Mouse (Mus musculus): Measurements from ENCODE around the gene Tnmd.
A peak's percentile ranks its signal among the peaks of the same experiment; 100 is the strongest.

Gene Tnmd

GRCm38 (mm10) chrX:133850680-133851079 is at the start of gene Tnmd:
Gene Tnmd (plus strand): TSS chrX:133850980.
- no peak for DNase-seq

DNA sequence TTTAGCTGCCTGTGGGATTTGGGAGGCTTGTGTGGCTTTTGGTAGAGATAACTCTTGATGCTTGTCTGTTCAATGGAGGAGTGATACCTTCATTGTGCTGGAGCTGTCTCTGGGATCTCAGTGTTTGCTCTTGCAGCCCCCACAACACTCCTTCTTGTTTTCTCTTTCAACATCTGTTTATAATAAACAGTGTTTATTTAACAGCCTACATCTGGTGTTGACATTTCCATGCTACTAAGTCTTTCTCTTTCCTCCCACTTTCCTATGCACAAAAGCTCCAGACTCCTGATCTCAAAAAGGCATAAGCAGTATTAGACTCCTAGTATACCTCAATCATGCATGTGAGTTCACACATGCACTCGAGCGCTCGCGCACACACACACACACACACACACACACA is 2.9 kb downstream of the Tnmd start:
- DNase-seq, result no peak

DNA sequence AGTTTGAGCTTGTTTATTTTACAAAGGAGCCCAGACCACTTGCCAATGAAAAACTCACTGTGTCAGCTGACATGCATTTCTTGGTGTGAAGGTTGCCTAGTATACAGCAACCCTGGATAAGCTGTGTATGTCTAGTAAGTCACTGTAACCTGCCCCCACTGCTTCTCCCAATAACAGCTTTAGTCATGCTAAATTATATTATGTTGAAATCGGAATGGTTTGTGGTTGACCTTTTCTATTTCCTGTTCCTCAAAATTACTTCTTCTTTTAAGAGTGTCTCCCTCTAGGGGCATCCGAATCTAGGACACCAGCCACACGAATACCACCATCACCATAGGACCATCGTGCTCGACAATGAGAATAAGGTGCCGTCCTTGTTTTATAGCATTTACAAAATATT is 19.0 kb downstream of the Tnmd start:
- no peak for DNase-seq

GRCm38 (mm10) chrX:133887308-133887707 is 36.5 kb downstream of the Tnmd start:
- no peak for DNase-seq

GRCm38 (mm10) chrX:133888111-133888510 is 37.3 kb downstream of the Tnmd start:
- DNase-seq, result no peak

DNA sequence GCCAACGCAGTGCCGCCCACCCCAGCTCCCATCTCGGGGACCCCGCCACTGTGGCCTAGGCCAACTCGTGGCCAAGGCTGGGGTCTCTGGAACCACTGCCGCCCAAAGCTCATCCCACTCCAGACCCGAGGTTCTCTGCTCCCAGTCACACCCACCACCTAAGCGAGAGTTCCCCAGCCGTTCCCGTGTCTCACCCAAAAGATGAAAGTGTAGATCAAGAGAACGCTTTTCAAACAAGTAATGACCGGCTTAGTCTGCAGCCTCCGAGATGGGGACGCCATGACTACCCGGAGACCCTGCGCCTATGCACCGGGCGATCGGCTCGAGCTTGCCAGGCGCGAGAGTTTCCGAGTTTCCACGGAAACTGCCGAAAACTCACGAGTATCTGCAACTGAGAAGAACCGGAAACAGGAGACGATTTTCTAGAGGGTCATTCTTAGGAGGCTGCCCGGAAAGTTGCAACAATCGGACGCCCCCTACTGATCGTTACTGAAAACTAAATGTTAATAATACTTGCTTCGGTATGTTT is 47.3 kb downstream of the Tnmd start, which contains the start of gene Tspan6:
Tspan6 (minus strand) TSS at position 416 of the 529 bp plus-strand sequence.
- peak; percentile 74 for DNase-seq

DNA sequence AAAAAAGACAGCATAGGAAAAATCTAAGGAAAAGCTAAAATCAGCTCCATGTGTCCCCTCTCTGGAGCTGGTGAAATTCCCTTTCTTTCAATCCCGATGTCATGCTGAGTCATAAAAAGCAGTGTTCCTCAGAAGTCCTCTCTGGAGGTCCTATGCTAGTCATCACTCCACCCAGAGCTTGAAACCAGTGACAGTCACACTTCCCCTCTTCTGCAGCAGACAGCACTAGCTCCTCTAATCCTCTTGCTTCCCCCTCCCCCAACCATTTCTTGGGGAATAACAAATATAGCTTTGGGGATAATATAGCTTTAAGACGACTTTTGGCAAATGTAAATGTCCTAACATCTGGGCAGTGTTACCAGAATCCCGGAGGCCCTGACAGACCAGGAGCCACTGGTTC is 57.5 kb downstream of the Tnmd start, which contains the start of gene Srpx2:
Srpx2 (plus strand) TSS at position 166 of the 400 bp plus-strand sequence.
- DNase-seq, result no peak

- no peak for DNase-seq
Measured at GRCm38 (mm10) chrX:133911397-133912103, 60.8 kb downstream of the Tnmd start.

DNA sequence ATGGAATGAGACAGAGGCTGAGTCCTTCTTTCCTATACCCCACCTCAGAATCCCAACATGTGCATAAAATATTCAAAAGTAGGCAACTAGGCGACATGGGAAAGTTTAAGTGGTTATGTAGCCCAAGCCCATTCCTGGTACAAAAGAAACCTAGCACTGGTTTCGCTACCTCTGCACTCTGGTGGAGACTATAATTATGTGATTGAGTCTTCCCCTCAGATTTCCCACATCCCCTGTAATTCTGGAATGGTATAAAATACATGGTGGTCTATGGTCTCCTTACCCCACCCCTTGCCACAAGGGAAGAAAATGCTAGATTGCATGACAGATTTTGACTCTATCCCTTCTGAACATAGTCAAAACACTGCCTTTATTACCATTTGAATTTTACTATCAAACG is 62.2 kb downstream of the Tnmd start:
- DNase-seq, result no peak

- DNase-seq, result no peak
Measured at GRCm38 (mm10) chrX:133914219-133914618, 63.4 kb downstream of the Tnmd start.

Measured in kidney, adult 18-20 months (tissue).